Mouse (Mus musculus) gastrocnemius, postnatal 10 days (tissue): Measurements from ENCODE around the gene Ccr3. TPM values are rescaled to one million over a fixed set of nuclear protein-coding genes. Genes with fewer than 3 reads are reported as not detected.
"Not testable (repeated sequence)": the region's sequence is repeated elsewhere in the genome, so short reads cannot be mapped to it uniquely, and the experiment has no call there.

Source experiments
- DNase-seq: peaks from one replicate; pipeline ENCODE4 v3.0.0; 2021; ENCODE audit warnings: mixed read lengths
- long read RNA-seq, 2 experiments: library from polyadenylated mRNA; stranded (forward); transcript quantifications; one replicate each; pipeline ENCODE4 v2.0.0; 2021
- total RNA-seq, 2 experiments: library from RNA; stranded (reverse); gene quantifications; 2 replicates each; pipeline ENCODE4 v1.2.3; 2021

Ccr3 gene
- under 1 TPM in 1 of 2 experiments, not detected in 1; 0.18 TPM for total RNA-seq
- long read RNA-seq, experiment 1 = 0 reads
- long read RNA-seq, experiment 2 = 0 reads

DNA sequence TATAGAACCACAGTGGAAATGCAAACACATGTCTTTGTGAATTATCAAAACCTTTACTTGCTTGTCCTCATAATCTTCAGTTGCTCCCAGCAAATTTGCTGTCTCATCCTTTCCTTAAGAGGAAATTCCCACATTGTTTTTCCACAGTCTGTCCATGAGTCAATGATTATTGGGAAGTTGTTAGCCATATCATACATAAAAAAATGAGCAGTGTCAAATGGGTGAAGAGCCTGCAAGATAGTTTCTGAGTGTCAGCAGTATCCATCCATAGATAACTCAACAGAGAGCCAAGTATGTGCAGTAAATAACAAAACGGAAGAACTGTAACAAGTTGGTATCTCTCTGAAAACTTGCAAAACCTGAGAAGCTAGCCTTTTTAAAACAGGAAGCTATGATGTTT is at the start of gene Ccr3:
Ccr3 (plus strand) TSS at position 301 of the 400 bp plus-strand sequence.
- DNase-seq = no peak

DNA sequence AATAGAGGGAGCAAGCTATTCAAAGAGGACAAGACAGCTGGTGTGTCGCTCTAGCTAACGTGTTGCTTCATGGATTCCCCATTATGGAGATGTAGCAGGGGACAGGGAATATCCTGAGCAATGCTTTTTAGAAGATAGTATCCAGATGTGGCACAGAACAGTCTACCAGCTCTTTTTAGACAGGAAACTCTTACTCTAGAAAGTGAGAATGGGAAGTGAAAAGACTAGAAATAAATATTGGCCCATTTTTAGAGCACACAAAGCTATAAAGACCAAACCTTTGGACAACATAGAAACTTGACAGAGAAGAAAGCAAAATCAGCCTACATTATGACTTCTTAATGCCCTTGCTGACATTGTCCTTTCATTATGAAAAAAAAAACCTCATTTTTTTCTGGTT is 46.1 kb upstream of the Ccr3 start:
- no peak for DNase-seq

DNA sequence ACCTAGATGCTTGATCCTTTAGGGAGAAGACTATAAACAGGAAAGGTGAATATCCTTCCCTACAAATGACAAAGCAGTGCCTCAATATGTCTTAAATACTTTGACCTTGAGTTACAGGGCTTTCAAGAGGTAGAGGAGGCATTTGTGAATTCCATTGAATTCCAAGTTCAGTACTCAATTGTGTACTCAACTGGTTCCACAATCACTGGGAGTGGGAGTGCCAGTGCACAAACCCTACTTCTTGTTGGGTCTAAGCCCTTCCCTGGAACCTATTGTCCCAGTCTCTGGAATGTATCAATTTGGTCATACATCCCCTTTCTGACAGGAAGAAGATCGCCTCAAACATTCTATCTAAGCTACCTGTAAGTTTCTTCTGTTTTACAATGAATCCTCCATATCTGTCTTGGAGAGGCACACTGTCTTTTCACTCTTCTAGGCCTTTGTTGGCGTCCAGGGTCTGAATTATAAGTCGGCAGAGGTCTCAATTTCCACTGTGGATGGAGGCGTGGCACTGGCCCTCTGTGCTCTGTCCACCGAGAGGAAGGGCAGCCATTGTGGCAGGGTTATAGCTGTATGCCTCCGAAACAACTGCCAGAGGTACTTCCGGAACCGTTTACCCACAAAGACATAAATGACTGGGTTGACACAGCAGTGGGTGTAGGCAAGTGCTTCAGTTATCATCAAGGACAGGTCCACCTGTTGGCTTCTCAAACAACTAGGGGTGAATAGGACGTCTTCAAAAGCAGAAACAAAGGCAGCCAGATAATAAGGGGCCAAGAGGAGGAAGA is 44.7 kb upstream of the Ccr3 start:
- no peak for DNase-seq

DNA sequence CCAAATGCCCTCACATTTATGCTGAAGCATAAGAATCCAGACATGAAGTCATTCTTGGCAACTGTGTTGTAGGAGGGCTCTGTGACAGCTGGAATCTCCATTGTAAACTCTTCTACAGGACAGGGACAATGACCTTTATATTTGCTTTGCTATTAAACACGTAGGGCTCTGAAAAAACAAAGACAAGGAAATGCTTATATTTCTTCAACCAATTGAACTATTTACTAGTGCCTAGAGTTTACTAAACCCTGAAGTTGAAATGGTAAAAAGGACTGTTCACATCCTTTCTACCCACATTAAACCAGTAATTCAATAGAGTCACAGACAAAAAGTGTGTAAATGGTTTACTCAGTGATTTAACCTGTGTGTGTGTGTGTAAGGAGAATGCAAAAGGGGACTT is 43.5 kb upstream of the Ccr3 start, which contains the start of gene Ccr1l1:
Ccr1l1 (minus strand) TSS at position 101 of the 400 bp plus-strand sequence.
- no peak for DNase-seq

DNA sequence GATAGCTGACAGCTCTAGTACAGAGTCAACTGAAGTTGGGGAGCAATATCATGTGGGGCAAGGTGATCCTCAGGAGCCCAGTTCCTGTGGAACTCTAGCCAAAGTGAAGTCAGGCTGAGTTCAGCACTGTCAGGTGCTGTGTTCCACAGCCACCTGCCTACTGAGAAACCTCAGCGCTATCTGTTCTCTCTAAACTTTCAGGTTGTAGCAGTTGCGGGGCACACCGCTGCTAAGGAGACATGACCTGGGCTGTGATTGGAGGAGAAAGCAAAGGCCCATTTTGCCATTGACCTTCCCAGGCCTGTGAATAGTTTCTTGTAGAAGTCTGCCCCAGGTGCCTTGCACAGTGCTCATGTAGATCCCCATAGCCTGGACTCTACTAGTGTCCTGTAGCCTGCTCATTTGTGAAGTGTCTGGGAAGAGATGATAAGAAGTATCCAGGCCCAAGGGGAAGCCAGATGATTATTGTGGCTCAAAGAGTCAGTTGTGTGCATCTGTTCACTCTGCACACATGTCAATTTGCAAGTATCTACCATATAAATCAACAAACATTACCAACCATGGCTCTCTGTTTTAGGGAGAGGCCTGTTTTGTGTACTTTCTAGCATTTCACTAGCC is 40.8 kb upstream of the Ccr3 start:
- DNase-seq = not testable (repeated sequence)

DNA sequence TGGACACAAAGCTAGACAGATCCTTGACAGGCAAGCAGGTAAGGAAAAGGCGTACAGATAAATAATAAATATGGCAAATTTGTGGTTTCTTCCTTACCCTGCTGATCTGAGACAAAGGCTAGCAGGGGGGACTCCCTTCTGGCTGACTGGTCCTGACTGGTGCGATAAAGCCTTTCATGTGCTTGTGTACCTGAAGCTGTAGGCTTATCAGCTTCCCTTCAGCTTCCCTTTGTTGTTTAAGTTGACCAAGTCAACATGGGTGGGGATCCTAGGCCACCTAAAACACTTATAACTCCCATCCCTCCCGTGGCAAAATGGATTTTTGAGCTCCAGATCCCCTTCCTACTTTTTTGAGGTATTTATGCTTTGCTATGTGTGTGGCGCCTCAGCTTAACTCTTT is 39.9 kb upstream of the Ccr3 start:
- DNase-seq = no peak

DNA sequence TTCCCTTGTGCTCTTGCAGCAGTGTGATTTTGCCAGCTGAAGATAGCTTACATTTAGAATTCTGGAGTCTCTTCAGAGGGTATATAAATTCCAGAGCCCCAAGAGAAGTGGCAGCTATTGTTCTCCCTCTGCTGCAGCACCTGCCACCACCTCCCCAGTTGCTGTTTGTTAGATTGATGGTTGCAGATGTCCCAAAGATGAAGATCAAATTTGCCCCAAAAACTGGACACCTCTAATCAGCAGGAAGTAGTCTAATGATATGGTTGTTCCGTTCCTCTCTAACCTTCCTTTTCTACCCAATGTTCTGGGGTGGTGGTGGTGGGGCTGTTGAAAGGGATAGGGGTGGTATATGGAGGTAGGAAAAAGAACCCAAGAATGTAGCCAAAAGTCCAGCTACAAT is 39.1 kb upstream of the Ccr3 start:
- no peak for DNase-seq

DNA sequence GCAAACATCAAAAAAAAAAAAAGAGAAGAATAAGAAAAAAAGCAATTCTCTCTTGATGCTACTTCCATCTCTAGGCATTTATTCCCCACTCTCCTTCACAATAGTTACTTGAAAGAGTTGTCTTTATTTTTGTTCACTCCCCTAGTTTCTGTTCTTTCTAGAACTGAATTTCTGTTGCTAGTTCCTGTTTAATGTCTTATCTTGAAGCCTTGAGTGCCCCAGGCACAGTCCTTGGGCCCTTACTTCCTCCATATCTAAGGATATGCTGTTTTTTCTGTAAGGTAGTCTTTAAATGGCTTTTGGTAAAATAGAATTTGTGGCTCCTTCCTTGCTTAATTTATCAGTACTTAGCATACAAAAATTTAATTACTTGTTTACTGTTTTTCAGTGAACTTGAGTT is 36.8 kb upstream of the Ccr3 start:
- DNase-seq = no peak

DNA sequence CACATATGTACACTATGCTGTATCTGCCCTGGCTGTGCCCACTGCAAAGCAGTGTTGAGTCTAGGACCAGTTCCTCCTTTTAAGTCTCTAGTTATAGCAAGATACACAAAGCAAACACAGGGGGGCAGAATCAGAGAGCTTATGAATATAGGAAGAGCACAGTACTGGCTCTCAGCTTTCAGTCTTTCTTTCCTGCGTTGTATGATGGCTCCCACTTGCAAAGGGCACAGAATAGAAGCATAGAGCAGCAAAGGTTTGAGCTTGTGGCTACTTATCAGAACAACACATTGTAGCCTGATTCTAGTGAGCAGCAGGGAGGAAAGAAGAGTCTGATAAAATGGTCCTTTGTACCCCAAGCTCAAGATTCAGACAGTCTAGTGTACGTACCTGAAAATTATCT is 35.6 kb upstream of the Ccr3 start:
- DNase-seq = no peak

DNA sequence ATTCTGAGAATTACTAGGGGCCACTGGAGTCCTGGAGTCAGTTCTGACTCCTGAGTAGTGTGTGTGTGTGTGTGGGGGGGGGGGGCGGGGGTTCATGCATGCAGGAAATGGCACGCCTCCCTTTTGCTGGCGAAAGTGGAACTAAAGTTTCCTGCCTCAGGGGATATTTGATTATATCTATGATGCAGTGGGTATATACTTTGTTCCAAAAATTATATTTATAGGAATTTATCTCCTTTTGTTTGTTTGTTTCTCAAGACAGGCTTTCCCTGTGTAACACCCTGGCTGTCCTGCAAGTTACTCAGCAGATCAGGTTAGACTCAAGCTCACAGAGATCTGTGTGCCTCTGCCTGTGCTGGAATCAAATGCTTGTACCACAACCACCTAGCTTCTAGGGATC is 32.1 kb upstream of the Ccr3 start:
- no peak for DNase-seq

DNA sequence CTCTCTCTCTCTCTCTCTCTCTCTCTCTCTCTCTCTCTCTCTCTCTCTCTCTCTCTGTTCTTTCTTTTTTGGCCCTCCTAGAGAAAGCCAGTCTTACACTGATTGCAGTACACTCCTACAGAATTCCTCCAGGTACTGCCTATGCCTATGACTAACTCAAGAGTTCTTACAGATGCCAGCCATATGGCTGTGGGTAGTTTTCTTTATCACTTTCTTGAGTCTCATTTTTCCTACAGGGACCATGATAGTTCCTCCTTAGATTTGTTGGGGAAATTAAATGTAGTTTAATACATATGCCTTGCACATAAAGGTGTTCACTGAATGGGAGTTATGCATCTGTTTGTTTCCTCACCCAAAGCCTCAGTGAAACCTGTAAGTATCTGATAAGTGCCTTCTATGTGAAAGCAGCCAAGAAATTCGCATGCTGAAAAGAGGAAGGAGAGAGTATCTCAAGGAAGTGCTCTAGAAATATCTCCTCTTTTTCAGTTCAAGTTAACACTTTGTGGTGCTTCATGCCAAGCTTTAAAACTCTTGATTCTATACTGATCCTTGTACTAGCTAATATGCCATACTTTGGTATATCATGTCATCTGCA is 30.4 kb upstream of the Ccr3 start:
- DNase-seq = no peak

DNA sequence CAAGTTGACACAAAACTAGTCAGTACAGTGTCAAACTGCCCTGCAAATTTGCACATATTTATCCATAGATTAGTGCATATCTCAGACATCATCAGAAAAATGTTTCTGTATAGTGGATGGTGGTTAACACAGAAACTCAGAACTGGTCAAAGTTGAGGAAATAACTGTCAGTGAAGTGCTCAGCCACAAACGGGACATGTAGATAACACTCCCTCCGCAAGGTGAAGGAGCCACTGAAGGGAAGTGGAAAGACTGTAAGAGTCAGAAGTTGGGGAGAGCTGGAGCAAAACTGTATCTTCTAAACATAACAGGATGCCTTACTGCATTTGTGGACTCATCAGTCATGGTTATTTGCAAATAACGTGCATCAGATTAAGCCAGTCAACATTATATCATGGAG is 24.1 kb upstream of the Ccr3 start:
- DNase-seq = no peak

DNA sequence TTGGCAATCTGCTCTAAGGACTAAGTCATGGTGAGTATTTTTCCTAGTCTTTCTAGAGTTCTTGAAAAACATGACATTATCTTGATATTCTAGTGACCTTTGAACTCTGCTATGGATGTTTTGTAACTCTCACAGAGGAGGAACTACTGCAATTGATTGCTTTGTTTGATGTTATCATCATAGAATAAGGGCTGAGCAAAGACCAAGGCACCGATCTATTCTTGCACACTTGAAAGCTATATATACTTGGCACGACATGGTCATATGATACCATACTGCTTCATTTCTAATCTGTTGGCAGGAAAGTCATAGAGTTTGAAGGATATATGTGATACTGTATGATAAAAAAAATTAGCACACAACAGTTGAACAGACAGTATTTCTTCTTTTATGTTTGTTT is 22.0 kb upstream of the Ccr3 start:
- DNase-seq = no peak

DNA sequence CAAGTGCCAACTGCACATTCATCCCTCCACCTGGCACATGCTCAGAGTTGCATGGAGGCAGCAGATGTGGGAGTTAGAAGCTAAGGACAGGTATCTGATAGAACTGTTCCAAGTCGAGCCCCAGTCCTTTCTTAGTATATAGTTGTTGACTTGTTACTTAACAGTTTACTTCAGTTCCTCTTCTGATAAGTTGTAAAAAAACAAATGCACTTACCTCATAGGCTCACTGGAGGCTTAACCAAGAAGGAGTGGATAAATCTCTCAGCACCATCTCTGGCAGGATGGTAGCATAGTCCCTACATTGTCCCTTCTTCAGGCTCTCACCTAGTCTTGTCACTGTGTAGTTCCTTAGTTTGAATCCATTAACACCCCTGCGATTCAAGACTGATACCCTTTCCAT is 9.1 kb upstream of the Ccr3 start:
- DNase-seq = no peak

DNA sequence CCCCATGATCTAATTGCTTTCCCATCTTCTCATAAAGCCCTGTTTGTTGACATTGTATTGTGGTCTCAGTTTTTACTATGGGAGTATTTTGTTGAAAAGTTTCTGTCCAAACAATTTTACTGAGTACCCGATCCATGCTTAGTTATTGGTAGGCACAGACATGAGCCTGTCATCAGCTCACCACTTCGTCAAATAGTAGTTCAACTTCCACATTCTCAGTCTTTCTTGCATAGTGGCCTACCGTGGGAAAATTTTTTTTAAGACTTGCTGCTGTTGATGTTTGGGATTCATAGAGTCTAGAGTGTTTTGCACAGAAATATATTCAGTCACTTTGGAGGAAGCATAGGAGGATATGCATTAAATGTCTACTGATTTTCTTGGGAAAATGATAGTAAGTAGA is 8.5 kb upstream of the Ccr3 start:
- DNase-seq = no peak

DNA sequence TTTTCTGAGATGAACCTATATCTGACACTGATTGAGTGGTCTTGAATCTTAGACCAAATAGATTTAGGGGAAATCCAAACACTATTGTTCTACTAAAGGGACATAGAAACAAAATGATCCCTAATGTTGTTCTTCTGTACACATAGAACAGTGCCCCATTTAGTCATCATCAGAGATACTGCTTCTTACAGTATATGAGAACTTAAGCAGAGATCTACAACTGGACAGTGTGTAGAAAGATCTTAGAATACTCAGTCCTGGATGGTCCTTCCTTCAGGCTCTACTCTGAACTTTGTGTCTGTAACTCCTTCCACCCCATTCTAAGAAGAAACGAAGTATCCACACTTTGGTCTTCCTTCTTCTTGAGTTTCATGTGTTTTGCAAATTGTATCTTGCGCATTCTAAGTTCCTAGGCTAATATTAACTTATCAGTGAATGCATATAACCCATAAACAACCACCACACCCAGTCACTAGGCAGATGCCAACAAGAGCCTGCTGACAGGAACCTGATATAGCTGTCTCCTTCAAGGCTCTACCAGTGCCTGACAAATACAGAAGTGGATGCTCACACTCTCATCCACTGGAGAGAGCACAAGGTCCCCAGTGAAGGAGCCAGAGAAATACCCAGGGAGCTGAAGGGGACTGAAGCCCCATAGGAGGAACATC is 6.7 kb upstream of the Ccr3 start:
- no peak for DNase-seq

DNA sequence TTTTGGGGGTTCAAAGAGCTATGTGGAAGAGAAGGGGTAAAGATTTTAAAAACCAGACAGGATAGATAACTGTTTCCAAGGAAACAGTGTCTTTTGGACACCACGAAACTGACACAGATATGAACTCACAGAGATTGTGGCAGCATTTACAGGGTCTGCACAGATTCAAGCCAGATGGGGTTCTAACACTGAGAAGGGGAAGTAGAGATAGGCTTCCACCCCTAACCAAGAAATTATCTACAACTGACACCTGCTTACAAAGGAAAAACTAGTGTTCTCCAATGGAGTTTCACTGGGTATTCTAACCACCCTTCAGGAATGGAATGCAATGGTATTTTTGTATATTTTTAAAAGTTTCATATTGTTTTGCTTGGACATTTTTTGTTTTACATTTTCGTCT is 5.7 kb upstream of the Ccr3 start:
- no peak for DNase-seq

DNA sequence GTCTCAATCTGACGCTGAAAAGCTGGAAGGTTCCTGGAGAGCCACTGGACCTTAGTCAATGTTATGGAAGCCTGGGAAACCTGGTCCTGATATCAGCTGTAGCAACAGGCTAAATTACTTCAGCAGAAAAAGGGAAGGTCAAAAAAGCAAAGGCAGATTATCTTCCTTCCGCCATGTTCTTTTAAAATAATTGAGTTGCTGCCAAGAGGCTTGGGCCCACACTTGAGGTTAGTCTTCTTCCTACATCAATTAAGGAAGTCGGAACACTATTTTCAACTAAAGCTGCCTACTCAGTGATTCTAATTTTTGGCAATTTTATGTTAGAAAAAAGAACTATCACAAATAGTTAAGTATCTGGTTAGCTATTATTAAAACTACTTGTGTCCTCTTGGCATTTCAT is 1.9 kb upstream of the Ccr3 start:
- DNase-seq = no peak

DNA sequence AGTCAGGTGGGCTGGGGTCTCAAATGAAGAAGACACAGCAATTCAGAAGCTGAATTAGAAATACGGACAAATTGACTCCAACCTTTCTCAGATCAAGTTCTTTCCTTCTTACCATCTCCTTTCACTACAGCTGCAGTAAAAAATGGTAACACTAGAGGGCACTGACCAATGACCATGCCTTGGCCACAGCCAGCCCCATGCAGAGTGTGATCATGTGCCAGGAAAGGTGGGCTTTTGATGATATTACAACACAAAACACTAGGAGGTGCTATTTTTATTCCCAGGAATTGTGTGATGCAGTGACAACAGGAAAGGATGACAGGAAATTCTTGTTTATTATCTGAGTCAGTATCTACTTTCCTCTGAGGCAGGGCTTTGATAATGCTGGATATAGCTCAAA is 11.6 kb downstream of the Ccr3 start:
- no peak for DNase-seq

DNA sequence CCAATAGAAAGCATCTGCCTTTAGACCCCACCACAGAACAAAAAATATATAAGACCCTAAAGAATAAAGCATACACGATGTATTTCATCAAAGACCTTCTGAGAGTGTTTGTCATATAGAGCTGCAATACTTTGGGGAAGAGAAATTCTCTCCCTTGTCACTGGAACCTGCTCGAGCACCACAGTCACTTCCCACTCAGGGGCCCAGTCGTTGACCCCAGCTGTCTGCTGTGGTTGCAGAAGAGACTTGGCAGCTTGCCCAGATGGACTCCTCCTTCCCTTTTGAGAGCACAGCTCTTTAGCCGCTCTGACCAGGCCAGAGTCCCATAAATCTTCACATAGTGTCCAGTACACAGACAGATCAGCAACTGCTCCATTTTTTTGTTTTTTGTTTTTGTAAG is 15.9 kb downstream of the Ccr3 start:
- DNase-seq = peak; percentile 54

DNA sequence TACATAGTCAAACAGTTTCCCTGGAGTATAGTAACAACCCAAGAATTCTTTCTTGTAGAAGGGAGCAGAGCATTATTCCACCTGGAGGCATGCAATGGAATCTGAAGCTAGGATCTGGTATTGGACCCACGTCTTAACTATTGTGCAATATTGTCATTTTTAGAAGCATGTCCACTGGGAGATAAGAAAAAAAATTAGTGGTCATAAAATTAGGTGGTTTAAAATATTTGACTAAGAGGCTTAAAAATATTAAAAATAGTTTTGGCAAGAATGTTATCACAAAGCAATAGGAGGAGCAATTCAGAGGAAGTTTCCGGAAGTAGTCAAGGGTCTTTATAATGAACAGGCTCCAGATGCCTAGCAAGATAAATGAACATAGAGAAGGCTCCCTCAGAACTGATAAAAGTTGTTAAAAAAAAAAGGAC is 16.4 kb downstream of the Ccr3 start:
- DNase-seq = no peak

DNA sequence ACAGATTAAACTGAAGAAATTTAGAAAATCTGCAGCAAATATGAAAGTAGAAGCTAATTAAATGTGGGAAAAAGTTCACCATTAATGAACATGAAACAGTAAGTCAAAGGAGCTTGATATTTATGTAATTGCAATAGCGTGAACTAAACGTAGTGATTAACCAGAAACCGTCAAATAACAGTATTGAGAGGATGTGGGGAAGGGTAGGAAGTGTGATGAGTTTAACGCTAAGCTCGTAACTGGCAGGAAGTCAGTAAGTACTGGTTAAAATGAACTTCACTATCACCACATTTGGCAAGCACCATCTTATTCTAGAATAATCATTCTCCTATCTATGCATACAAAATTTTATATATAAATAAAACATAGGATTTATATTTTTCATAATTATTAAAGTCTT is 17.2 kb downstream of the Ccr3 start:
- DNase-seq = no peak

DNA sequence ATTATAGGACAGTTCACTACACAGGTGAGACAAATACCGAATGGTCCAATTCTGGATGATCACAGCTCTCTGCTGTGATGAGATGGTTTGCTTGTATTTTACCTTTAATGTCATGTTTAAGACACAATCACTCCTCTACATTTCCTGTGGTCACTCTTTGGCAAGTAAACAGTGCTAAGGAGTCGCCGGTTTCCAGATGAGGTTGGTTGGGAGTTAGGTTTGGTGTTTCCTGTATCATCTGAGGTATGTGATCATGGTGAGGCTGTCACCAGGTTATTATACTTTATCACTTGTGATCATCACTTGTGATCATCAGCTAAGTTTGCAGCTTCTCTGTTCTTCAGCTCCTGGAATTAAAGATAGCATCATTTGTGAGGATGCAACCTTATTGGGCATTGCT is 19.2 kb downstream of the Ccr3 start:
- DNase-seq = no peak
